8 mouse cellular contexts compared by ENCODE assay signal in the genomic region with DNA sequence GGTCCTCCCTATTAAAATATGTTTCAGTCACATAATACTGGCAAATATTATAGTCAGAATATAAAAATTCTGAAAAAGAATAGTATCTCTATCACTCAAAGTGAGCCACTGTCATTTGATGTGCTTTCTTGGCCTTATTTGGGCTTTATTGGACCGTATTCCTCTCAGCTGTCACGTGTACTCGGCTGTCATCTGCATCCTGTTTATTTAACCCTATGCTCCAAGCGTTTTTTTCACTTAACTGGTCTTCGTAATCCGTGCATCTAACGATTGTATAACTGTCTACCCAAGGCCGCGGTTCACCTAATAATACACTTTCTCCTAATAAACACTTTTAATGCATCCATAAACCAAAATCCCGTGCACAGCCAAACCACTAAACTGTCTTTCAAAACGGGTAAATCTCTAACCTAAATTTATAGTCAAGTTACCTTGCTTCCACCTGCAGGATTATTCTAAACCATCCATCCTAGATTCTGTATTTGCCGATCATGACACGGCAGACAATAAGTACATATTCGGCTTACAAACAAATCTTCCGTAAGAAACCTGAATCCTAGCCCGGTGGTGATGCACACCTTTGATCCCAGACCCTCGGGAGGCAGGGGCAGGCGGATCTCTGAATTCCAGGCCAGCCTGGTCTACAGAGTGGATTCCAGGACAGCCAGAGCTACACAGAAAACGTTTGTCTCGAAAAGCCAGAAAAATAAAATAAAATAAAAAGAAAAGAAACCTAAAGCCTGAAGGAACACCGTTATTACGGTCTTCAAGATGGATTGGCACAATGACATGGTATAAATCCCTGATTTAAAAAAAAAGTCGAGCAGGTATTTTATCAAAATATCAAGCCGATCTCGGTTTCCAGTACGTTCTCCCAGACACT. TPM values are rescaled to one million over a fixed set of nuclear protein-coding genes. Genes with fewer than 3 reads are reported as not detected.
DNase-seq lines count a peak whose midpoint lies in the region; ATAC-seq and TF ChIP-seq lines count a peak whose summit lies in the region.

No protein-coding gene starts in this region.

- TF ChIP-seq POLR2A in CH12.LX (IDR thresholded peaks at IDR 0.05; ENCODE audit: low read depth, low read length) = no peak

- H3K27ac ChIP-seq in CH12.LX (ENCODE audit: insufficient read depth, low read depth) = no peak overlapping the region
- peak overlapping the region; percentile 96 for H3K27ac ChIP-seq in forebrain, embryonic 16.5 days (ENCODE audit: low read length)
- H3K27ac ChIP-seq in midbrain, embryonic 15.5 days = peak overlapping the region; percentile 97

- no peak for TF ChIP-seq CTCF in CH12.LX (conservative IDR thresholded peaks at IDR 0.05 in 1 of 2, IDR thresholded peaks at IDR 0.05 in 1 of 2; ENCODE audit: low read depth in 2 of 2, low read length in 2 of 2)

- H3K9me3 ChIP-seq in CH12.LX (replicated peaks; ENCODE audit: low read length) = peaks cover 4% of the 10 kb centered on the region
- H3K9me3 ChIP-seq in forebrain, embryonic 16.5 days (ENCODE audit: control insufficient read depth, low read length) = no peaks in the 10 kb centered on the region
- no peaks in the 10 kb centered on the region for H3K9me3 ChIP-seq in midbrain, embryonic 15.5 days

- ATAC-seq in forebrain, embryonic 16.5 days = no peak
- no peak for ATAC-seq in midbrain, embryonic 15.5 days (replicated peaks)
- ATAC-seq in activated CD4-positive, CD25-positive, alpha-beta regulatory T cell, adult 4 months = no peak

- peak overlapping the region; percentile 98 for H3K4me2 ChIP-seq in CH12.LX (ENCODE audit: insufficient read depth, low read depth, poor library complexity, severe bottlenecking)
- peak overlapping the region; percentile 69 for H3K4me2 ChIP-seq in forebrain, embryonic 16.5 days (ENCODE audit: low read length)
- peak overlapping the region; percentile 87 for H3K4me2 ChIP-seq in midbrain, embryonic 15.5 days

- peaks cover 0 to 10% of the 10 kb centered on the region in 2 experiments for H3K36me3 ChIP-seq in CH12.LX (replicated peaks in 1 of 2; ENCODE audit: control insufficient read depth in 1 of 2, insufficient read depth in 1 of 2, low read length in 1 of 2)
- H3K36me3 ChIP-seq in forebrain, embryonic 16.5 days (ENCODE audit: control insufficient read depth, insufficient read depth) = peaks cover 3% of the 10 kb centered on the region; the same call in 1 of the 2 replicates
- H3K36me3 ChIP-seq in midbrain, embryonic 15.5 days (replicated peaks) = 0 out of 2 replicates have a peak, but pooled peaks cover 3% of the 10 kb centered on the region

- WGBS in forebrain, embryonic 16.5 days = 41% methylated on average over 26 of the region's 26 CpGs
- WGBS in midbrain, embryonic 15.5 days = 41% methylated on average over 26 of the region's 26 CpGs

- dilution Hi-C loops in CH12.LX (cut with MboI; ENCODE audit: extremely low pct_ligation_motif_present, extremely low pct_unique_long_range_greater_than_20kb, low sequenced_read_pairs) = no loop called here

- H3K4me1 ChIP-seq in CH12.LX (ENCODE audit: control insufficient read depth in 1 of 2, insufficient read depth in 2 of 2) = peaks cover 0 to 23% of the 10 kb centered on the region in 2 experiments; a peak in 2 of 4 replicates
- peaks cover 21% of the 10 kb centered on the region for H3K4me1 ChIP-seq in forebrain, embryonic 16.5 days (replicated peaks; ENCODE audit: control insufficient read depth, insufficient read depth, low read length)
- peaks cover 26% of the 10 kb centered on the region for H3K4me1 ChIP-seq in midbrain, embryonic 15.5 days

- H3K4me3 ChIP-seq in CH12.LX (replicated peaks in 1 of 3; ENCODE audit: low read depth in 2 of 3, low read length in 2 of 3, poor library complexity in 1 of 3) = peak overlapping the region; percentile 76 to 96 (median 85)
- peak overlapping the region; percentile 95 for H3K4me3 ChIP-seq in forebrain, embryonic 16.5 days (replicated peaks; ENCODE audit: low read length)
- peak overlapping the region; percentile 87 for H3K4me3 ChIP-seq in midbrain, embryonic 15.5 days

- H3K79me2 ChIP-seq in CH12.LX (replicated peaks; ENCODE audit: control insufficient read depth, extremely low read depth, insufficient read depth, poor library complexity, severe bottlenecking) = peaks cover 8% of the 10 kb centered on the region

- no peaks in the 10 kb centered on the region for H3K27me3 ChIP-seq in CH12.LX (replicated peaks)
- H3K27me3 ChIP-seq in forebrain, embryonic 16.5 days (replicated peaks; ENCODE audit: control insufficient read depth, insufficient read depth, low read length) = no peaks in the 10 kb centered on the region
- no peaks in the 10 kb centered on the region for H3K27me3 ChIP-seq in midbrain, embryonic 15.5 days (replicated peaks)

- no peak for TF ChIP-seq EP300 in CH12.LX (IDR thresholded peaks at IDR 0.05; ENCODE audit: low read length)

- DNase-seq in 416B (ENCODE audit: low read depth) (peak; percentile 72), CH12.LX (ENCODE audit: extremely low read depth) (no peak)
- peak; percentile 17 to 57 for DNase-seq in kidney, postnatal 36 days
- DNase-seq in frontal cortex, adult 2 months (ENCODE audit: extremely low spot score in 1 of 2, low spot score in 1 of 2) = no peak
- DNase-seq in spleen, adult 12 weeks (ENCODE audit: low spot score) = no peak

- H3K9ac ChIP-seq in CH12.LX (ENCODE audit: insufficient read depth, low read depth) = peak overlapping the region; percentile 55
- H3K9ac ChIP-seq in forebrain, embryonic 16.5 days (replicated peaks; ENCODE audit: low read depth, low read length) = peak overlapping the region; percentile 98
- H3K9ac ChIP-seq in midbrain, embryonic 15.5 days = peak overlapping the region; percentile 96

- no peak for TF ChIP-seq RAD21 in CH12.LX (IDR thresholded peaks at IDR 0.05; ENCODE audit: low read depth, low read length)

- in situ Hi-C loops in CH12.LX (cut with MboI; ENCODE audit: low pct_ligation_motif_present, low pct_unique_long_range_greater_than_20kb, low sequenced_read_pairs) = loop anchor here (25.0 kb wide), 1 partner anchor 1756 kb away; no protein-coding TSS in a partner anchor

TF ChIP-seq in CH12.LX, 34 proteins besides CTCF, POLR2A, EP300 and RAD21:
- no peak for TF ChIP-seq ZKSCAN1 (IDR thresholded peaks at IDR 0.05; ENCODE audit: borderline replicate concordance, low read depth, low read length)
- no peak for TF ChIP-seq NELFE (IDR thresholded peaks at IDR 0.05; ENCODE audit: low read depth, low read length)
- no peak for TF ChIP-seq ZMIZ1 (IDR thresholded peaks at IDR 0.05; ENCODE audit: low read depth, low read length)
- no peak for TF ChIP-seq POLR2AphosphoS2 (IDR thresholded peaks at IDR 0.05; ENCODE audit: low read depth, low read length)
- no peak for TF ChIP-seq ZC3H11A (IDR thresholded peaks at IDR 0.05; ENCODE audit: low read depth, low read length)
- TF ChIP-seq E2F4 (IDR thresholded peaks at IDR 0.05; ENCODE audit: insufficient replicate concordance, low read depth, low read length) = no peak
- TF ChIP-seq TCF12 (IDR thresholded peaks at IDR 0.05; ENCODE audit: low read depth, low read length) = no peak
- TF ChIP-seq HCFC1 (IDR thresholded peaks at IDR 0.05; ENCODE audit: low read depth, low read length) = no peak

RNA-seq across cellular contexts. Expression of gene Ate1, which starts 1.7 kb away (rescaled TPM):
- total RNA-seq in CH12.LX (2012; rRNA removed) (11.3 and 12.2 TPM in 2 replicates), CH12.LX (2014; rRNA removed) (14.3 and 15.5 TPM in 2 replicates)
- 14.8 and 15.4 TPM in 2 replicates for polyA plus RNA-seq in CH12.LX (2012; ENCODE audit: insufficient read length, low read depth)
- polyA plus RNA-seq in forebrain, embryonic 16.5 days (2015; fragmentation: Nextera tagmentation; extraction: Ambion mirVana) = 86.3 and 95.4 TPM in 2 replicates
- 111 and 117 TPM in 2 replicates for polyA plus RNA-seq in midbrain, embryonic 15.5 days (2015; fragmentation: Nextera tagmentation; extraction: Ambion mirVana)
- 26.0 and 30.8 TPM in 2 replicates for polyA plus RNA-seq in frontal cortex, adult 2 months (2012; rRNA removed)
- polyA plus RNA-seq in activated CD4-positive, CD25-positive, alpha-beta regulatory T cell, adult 4 months (2017; shearing (Covaris generic)) = 10 to 100 TPM; 28.1 to 35.7 TPM

RNA-seq across cellular contexts. Expression of gene Nsmce4a, which starts 54.5 kb away (rescaled TPM):
- total RNA-seq in CH12.LX (2012; rRNA removed) (67.6 and 81.5 TPM in 2 replicates), CH12.LX (2014; rRNA removed) (208 and 255 TPM in 2 replicates)
- 97.9 and 98.4 TPM in 2 replicates for polyA plus RNA-seq in CH12.LX (2012; ENCODE audit: insufficient read length, low read depth)
- polyA plus RNA-seq in forebrain, embryonic 16.5 days (2015; fragmentation: Nextera tagmentation; extraction: Ambion mirVana) = 92.2 and 104 TPM in 2 replicates
- polyA plus RNA-seq in midbrain, embryonic 15.5 days (2015; fragmentation: Nextera tagmentation; extraction: Ambion mirVana) = 79.4 and 83.9 TPM in 2 replicates
- 44.1 and 49.5 TPM in 2 replicates for polyA plus RNA-seq in frontal cortex, adult 2 months (2012; rRNA removed)
- 10 to 100 TPM; 10.4 to 17.0 TPM for polyA plus RNA-seq in activated CD4-positive, CD25-positive, alpha-beta regulatory T cell, adult 4 months (2017; shearing (Covaris generic))

RNA-seq across cellular contexts. Expression of gene Tacc2, which starts 58.8 kb away (rescaled TPM):
- 0.13 and 0.17 TPM in 2 replicates for total RNA-seq in CH12.LX (2012; rRNA removed)
- not detected in 2 replicates for total RNA-seq in CH12.LX (2014; rRNA removed)
- 0.14 and 0.41 TPM in 2 replicates for polyA plus RNA-seq in CH12.LX (2012; ENCODE audit: insufficient read length, low read depth)
- polyA plus RNA-seq in forebrain, embryonic 16.5 days (2015; fragmentation: Nextera tagmentation; extraction: Ambion mirVana) = 53.3 and 59.0 TPM in 2 replicates
- polyA plus RNA-seq in midbrain, embryonic 15.5 days (2015; fragmentation: Nextera tagmentation; extraction: Ambion mirVana) = 68.7 TPM in 2 replicates
- polyA plus RNA-seq in frontal cortex, adult 2 months (2012; rRNA removed) = 46.1 and 49.3 TPM in 2 replicates
- 1 to 10 TPM; 3.5 to 3.8 TPM for polyA plus RNA-seq in activated CD4-positive, CD25-positive, alpha-beta regulatory T cell, adult 4 months (2017; shearing (Covaris generic))

Comparison
In these comparisons a context has a peak if more than half of its experiments do, and no peak if none do; other contexts are left out.
1. DNase-seq: peak in 416B (single experiment) and kidney, postnatal 36 days (2 of 2); none in CH12.LX (single experiment), frontal cortex, adult 2 months (0 of 2) and spleen, adult 12 weeks (single experiment).
2. Peak in every context shown above with its lines, with median percentiles within 50 percentile points of each other: H3K4me2 ChIP-seq, H3K4me3 ChIP-seq and H3K9ac ChIP-seq.